Mouse (Mus musculus): ENCODE data around the gene Rpl36.
A peak's percentile ranks its signal among the peaks of the same experiment; 100 is the strongest.

The Rpl36 gene

DNA sequence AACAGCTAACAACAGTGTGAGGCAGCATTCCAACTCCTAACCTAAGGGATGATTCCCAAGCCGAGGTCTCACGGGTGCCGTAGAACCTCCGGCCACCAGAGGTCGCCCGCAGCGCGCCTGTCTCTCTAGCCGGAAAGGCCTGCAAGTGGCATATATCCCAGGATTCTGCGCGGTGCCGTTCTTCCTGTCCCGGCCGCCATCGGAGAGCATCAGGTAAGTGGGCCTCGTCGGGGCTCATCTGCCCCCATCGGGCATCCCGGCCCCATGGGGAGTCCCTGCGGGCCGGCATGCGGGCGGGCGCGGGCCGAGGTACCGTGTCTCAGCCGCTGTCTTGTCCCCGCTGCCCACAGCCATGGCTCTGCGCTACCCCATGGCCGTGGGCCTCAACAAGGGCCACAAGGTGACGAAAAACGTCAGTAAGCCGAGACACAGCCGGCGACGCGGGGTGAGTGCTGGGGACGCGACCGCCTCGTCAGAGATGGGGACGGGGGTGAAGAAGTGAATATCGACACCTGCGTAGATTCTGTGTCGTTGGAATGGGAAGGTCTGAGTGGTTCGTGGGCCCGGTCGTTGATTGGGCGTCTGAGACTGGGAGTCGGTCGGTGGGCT lies at the start of gene Rpl36:
Gene Rpl36 (plus strand): TSS at position 181 of the 609 bp plus-strand sequence.
- peak; percentile 96 for DNase-seq

DNA sequence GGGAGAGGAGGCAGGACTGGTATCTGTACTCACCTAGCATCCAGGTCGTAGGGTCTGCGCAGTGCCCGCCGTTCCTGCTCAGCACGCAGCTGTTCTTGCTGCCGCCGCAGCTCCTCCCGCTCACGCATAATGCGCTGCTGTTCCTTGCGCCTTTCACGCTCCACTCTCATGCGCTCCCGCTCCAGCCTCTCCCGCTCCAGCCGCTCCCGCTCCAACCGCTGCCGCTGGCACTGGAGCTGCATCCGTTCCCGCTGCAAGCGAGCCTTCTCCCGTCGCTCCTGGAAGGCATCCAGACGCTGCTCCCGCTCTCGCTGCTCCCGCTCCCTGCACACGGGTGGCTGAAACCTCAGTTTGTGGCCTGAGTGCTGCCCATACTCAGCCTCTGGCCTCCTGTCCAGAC lies 46.9 kb upstream of the Rpl36 start:
- DNase-seq = no peak

DNA sequence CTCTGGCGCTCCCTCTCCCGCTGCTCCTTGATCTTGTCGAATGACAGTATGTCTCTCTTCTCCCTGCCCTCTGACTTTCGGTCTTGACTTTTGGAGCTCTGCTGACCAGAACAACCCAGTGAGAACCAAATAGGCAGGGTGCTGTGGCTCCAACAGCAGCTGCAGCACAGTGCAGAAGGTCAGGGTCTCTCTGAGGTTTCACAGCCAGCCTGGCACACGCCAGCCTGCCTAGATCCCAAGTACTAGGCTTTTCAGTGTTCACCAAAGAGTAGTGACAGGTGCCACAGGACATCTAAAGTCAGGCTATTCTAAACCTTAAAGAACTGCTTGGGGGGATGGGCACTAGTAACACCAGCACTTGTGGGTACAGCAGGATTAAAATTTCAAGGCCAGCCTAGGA lies 46.3 kb upstream of the Rpl36 start:
- DNase-seq = no peak

DNA sequence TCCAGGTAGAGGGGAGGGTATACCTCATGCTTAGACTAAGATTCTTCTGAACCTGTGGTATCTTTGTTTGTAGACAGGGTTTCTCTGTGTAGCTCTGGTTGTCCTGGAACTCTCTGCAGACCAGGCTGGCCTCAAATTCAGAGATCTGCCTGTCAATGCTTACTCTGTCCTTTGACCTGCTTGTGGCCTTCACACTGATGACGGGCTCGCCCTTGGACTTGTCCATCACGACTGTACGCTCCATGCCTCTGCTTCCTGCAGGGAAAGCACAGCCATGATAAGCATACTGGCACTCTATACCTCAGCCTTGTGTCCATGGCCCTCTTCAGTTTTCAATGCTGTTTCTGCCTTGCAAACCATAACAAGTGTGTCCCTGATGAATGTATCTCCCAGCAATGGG lies 45.8 kb upstream of the Rpl36 start:
- DNase-seq = no peak

DNA sequence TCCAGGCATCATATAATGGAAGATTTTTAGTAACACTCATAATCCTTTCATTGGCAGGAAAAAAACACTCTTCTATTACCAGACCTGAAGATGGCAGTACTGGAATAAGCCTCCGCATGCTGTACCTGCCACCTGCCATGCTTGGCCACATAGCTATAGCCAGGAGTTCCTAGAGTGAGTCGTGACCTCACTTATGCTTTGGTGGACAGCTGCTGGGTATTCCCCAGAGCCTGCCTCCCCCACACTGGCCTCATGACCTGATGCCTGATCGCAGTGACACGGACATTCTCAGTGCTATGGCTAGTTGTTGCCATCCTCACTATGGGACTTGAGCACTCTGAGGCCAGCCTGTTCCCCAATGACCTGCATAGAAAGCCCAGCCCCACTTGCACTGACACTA lies 42.9 kb upstream of the Rpl36 start:
- DNase-seq = no peak

DNA sequence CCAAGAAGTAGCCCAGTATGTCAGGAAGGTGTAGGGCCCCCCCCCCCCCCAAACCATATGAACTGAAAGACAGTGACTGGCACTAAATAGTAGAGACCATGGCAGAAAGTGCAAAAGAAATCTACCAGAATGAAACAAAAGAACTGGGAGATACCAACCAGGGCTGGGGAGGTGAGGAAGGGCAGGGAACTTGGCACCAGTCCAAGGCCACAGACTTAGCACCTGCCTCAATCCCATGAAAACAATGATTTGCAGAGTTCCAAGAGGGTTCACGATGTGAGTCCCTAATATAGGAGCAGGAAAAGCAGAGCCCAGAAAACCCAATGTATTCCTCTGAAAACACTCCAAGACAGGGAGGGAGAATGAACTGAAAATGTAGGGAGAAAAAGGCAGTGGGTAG lies 41.1 kb upstream of the Rpl36 start:
- no peak for DNase-seq

DNA sequence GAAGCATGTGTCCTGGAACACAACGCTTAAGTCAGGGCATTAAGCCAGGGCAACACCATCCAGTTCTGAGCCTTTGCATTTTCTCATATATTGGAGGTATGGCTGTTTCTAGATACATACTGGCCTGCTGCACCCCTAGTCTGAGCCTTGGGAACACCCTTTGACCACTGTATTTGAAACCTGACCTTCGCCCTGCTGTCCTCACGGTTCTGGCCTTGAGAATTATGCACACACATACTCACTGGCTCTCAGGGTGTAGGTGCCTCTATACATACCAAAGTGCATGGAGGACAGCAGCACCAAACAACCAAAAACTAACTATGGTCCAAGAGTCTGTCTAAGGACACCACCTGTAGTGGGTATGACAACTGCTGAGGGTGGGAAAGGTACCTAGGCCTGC lies 40.3 kb upstream of the Rpl36 start:
- no peak for DNase-seq

DNA sequence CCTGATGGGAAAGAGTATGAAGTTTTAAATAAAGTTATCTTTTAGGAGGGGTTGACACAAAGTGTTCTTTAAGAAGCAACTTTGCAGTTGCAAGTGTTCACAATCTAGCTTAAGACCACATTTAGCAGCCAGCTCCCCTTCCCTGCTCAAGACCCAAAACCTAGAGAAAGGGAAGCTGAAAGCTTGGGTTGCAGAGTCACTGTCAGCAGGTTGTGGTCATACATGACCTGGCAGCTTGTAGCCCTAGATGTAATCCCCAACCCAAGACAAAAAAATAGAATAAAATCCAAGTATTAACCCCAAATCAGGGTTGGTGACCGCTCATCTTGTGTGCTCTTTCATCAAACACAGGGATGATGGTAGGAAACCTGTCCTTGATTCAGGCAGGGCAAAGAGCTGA lies 30.1 kb upstream of the Rpl36 start:
- DNase-seq = no peak

DNA sequence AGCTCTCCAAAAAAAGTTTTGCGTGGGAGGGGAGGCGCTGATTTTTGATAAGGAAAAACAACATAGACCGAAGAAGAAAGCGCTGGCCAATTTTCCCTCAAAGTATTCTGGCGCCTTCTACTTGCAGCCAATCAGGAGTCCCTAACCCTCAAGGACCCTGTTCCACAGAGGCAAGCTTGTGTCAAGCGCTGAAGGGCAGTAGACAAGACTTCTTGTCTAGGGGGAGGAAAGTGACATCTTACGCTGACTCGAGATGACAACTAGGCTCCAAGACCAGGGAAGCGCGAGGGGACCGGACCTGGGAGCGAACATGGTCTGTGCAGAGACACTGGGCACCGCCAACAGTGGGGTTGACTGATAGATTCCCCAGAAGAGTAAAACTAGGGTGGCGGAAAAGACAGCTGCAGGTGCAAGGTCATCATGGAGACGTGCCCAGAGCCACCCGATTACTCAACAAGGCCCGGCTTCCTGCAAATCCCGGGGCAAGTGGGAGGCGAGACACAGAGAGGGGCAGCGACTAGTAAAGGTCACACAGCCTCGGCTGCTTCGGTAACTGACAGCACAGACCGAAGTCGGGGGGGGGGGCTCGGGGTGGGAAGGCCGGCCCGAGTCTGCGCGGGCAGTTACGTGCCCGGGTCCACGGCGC lies 29.5 kb upstream of the Rpl36 start:
- DNase-seq = peak; percentile 66

DNA sequence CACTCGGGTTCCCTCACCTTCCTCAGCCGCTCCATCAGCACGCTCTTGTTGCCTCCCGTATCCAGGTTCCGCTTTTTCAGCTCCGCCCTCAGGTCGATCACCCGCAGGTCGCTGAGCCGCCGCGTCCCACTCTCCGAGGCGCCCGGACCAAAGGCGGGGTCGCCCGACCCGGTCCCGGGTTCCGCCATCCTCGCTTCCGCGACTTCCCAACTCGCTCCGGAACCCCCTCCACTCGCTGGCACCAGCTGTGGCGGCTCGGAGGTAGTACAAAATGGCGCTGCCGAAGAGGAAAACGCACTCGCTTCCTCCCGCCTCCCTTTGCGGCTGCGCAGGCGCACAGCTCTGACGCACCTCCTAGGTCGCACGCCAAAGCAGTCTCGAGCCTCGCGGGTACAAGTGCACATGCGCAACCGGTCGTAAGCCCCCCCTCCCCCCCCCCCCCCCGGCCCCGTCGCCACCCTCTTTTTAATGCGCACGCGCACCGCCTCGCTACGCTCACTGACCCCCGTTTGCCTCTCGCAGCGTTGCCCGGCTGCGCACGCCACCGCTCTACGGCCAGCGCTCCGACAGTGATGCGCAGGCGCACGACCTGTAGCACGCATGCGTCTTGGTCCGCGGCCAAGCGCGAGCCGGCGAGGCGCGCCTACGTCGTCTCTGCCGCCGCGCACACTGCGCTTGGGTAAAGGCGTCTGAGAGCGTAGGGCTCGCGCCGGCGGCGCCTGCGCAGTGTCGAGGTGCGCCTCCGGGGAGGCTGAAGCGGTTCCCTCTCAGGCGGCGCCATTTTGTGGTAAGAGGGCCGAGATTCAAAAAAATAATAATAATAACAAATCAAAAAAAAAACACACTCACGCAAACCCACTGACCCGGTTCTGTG lies 28.7 kb upstream of the Rpl36 start, which contains the start of the genes Safb2 and Safb:
Gene Safb2 (minus strand): TSS at position 329 of the 874 bp plus-strand sequence.
Gene Safb (plus strand): TSS at position 569 of the 874 bp plus-strand sequence.
- DNase-seq = peak; percentile 99

DNA sequence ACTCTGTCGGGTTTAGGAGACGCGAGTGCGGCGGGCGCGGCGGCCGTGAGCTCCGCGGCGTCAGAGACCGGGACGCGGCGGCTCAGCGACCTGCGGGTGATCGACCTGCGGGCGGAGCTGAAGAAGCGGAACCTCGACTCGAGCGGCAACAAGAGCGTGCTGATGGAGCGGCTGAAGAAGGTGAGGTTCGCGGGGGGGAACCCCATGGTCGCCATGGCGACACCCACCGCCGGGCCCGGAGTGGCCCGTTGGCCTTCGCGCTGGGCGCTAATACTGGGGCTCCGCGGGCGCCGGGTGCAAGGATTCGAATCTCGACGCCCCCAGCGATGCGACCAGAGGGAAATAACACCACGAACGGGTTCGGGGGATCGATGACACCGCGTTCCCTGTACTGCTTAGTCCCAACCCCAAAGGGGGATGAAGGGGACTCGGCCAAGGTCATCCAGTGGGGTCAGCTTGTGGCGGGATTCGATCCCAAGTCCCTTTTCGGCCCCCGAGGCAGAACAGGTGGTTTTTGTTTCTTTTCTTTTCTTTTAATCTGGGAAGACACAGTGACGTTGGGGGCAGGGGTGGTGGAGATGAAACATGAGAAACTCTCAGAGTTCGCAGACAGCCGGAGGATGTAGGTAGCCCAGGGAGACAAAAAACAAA lies 27.9 kb upstream of the Rpl36 start:
- DNase-seq = peak; percentile 51

DNA sequence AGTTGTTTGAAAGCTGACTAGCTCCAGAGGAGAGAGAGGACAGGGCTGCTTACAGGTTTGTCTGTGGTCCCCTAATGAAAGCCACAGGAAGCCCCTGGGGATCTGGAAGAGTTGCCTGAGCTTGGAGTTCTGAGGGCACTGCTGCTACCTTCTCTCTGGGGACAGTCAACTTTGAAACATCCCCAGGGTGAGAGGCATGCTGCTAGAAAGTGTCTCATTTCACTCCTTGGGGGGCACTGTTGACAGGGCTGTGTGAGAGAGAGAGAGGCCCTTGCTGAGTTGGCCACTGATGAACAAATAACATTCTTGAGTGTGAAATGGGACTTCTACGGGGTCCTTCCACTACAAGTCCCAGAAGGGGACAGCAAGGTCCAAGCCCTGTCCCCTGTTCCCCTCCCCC lies 25.4 kb upstream of the Rpl36 start:
- DNase-seq = no peak

DNA sequence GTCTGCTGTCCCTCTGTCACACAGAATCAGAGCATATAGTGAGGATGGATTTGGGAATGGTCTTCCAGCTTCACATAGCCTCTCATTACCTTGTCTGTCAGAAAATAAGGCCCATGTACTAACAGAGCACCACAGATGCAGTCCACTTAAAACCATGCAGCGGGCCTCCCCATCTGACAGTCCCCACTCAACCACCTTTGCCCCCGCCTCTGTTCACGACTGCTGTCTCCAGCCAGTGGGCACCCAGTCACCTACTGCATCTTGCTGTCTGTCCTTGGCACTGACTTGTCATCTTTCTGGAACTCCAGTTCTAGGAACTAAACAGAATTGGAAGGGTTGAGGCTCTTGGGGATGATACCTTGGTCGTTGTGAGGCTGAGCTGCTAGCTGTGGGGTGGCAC lies 24.3 kb upstream of the Rpl36 start:
- no peak for DNase-seq

DNA sequence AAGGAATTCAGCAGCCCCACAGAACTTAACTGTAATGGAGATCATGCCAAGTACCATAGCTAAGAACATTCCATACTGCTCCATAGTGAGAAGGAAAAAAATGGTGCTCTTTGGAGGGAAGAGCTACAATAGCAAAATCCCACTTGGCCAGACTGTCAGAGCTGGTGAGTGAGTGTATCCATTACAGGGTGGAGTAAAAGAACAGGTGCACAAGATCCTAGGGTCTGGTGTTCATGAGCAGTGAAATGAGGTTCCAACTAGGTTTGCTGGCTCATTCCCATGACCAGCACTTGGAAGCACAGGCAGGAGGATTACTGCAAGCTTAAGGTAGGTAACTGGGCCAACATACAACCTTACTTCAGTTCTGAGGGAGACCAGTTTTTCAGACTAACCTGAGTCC lies 20.7 kb upstream of the Rpl36 start:
- DNase-seq = no peak

DNA sequence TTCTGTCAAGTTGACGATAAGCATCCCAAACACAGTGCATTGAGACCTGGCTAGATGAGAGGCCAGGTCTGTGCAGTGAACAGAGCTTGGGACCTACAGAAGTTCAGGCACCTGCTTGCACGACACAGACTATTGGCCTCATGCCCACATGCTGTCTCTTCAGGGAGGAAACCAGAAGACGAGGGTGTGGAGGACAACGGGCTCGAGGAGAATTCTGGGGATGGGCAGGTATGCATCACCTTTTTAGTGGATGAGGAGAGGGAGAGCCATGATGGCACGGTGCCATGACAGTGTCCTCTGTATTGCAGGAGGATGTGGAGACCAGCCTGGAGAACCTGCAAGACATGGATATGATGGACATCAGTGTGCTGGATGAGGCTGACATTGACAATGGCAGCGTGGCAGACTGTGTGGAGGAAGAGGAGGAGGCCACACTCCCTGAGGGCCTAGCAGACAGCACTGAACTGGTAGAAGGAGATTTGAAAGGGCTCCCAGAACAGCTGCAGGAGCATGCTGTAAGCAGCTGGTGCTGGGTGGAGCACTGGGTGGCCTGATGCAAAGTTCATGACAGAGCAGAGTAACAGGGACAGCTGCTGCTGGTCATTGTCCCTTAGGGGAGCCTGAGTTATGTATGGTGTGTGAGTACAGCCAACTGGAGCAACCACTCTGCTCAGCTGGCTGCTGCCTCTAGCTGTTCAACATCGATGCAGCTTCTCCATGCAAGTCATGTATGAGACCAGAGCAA lies 19.5 kb upstream of the Rpl36 start:
- no peak for DNase-seq

DNA sequence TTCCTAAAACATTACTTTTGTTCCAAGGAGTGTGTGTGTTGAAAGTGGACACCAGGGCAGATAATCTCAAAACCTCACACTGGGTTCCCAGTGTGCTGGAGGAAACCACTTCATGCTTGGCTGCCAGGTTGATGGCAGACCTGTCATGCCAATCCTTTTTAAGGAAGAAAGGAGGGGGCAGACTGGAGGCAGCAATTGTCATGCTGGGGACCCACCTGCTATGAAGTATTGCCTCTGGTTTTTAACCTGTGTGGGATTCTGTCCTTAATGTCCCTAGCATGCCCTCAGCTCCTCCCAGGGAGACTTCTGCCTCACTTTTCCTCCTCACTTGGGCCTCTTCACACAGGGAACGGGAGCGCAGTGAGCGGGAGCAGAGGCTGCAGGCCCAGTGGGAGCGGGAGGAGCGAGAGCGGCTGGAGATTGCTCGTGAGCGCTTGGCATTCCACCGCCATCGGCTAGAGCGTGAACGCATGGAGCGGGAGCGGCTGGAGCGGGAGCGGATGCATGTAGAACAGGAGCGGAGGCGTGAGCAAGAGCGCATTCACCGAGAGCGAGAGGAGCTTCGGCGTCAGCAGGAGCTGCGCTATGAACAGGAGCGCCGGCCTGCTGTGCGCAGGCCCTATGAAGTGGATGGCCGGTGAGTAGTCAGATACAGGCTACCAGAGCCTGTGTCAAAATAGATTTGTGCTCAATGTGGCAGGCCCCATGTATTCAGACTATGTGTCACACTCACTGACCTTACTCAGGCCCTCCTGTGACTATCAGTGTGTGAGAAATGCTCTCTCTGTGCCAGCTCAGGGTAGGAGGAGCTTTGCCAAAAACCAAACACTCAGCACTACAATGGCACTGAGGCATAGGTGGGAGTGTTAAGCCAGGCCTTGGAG lies 9.8 kb upstream of the Rpl36 start:
- DNase-seq = no peak

DNA sequence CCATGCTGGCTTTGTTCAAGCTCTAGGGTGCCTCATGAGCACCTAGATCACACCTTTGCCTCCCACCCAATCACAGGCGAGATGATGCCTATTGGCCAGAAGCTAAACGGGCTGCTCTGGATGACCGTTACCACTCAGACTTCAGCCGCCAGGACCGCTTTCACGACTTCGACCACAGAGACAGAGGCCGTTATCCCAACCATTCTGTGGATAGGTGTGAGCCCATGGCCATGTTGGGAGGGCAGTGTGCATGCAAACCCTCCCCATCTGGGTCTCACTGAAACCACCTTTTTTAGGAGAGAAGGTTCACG lies 9.2 kb upstream of the Rpl36 start:
- no peak for DNase-seq

DNA sequence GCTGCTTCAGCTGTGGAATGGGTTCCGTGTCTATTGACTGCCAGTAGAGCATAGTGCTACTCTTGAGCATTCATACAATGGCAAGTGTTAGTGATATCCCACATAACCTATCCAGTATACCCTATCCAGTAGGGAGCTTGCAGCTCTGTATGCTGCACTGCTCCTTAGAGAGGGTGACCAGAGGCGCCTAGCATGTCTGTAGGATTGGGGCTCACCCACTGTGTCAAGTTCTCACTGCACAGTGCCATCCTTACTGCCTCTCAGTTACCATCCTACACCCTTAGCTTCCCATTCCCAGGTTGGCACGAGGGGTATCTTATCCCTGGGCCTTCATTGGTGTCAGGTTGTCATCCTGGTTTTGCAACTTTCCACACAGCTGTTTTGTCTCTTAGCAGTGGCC lies 8.8 kb upstream of the Rpl36 start:
- no peak for DNase-seq

DNA sequence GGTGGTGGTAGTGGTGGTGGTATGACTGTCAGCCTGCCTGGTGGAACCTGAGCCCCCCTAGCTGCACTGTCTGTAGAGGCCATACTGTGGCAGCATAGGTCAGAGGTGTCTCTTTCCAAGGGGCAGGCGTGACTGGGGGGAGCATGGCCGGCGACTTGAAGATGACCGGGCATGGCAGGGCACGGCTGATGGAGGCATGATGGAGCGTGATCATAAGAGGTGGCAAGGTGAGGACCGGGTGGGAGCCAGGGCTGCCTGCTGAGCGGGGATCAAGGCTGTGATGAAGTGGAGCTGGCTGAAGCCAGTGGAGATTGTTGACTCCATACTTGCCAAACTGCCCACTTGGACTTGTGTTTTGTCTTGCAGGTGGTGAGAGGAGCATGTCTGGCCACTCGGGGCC lies 7.8 kb upstream of the Rpl36 start:
- no peak for DNase-seq

DNA sequence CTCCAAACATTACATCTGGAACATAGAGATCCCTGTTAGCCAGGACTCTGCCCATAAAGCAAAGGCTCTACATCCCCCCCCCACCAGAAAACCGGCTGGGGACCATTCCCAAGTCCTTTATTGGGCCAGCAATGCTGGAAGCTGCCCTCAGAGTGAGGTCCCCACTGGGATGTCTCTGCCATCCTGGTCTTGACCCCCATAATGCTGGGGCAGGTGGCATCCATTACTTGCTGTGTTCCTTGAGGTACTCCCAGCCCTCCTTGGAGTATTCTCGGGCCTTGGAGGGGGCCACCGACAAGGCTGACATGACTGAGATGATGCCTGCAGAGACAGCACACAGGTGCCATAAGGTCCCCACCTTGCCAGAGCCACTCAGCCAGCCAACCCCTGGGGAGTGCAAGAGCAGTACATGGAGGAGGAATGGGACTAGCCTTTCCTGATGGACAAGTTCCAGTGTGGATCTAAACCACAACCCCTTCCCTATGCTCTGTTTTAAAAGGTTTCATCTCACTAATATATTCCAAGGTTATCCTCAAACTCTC lies 5.6 kb upstream of the Rpl36 start:
- no peak for DNase-seq

DNA sequence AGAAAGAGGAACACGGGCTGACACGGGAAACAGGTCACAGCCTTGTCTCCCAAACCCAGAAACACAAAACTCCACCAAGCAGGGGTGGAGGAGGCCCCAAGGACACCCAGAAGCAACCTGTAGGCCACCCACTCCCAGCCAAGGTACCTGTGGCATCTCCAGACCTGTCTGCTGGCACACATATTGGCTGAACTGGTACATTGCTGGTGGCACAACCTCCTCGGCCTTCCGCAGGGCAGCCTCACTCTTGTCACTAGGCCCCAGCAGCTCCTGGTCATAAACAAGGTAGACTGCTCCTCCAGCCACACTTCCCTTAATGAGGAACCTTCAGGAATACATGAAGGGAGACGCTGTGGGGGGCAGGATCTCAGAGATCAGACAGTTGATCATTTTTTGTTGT lies 4.5 kb upstream of the Rpl36 start:
- no peak for DNase-seq

Data from layer of hippocampus, adult 9-11 months (tissue).